Mouse (Mus musculus): ENCODE results near the gene Gabrd.

GRCm38 (mm10) chr4:155357601-155358000, 40.3 kb downstream of the Gabrd start:
- no peak for TF ChIP-seq RCOR1 (conservative IDR thresholded peaks at IDR 0.05; ENCODE audit: low read depth, low read length)
- peak; percentile 29 to 67; a peak in 3 of 4 replicates for TF ChIP-seq CTCF (conservative IDR thresholded peaks at IDR 0.05 in 1 of 2, IDR thresholded peaks at IDR 0.05 in 1 of 2; ENCODE audit: low read depth in 2 of 2, low read length in 2 of 2)
- TF ChIP-seq ETS1 (conservative IDR thresholded peaks at IDR 0.05; ENCODE audit: low read depth, low read length), result no peak
- no peak for TF ChIP-seq E2F4 (IDR thresholded peaks at IDR 0.05; ENCODE audit: insufficient replicate concordance, low read depth, low read length)
- no peak for TF ChIP-seq EP300 (IDR thresholded peaks at IDR 0.05; ENCODE audit: low read length)
- TF ChIP-seq ELF1 (IDR thresholded peaks at IDR 0.05; ENCODE audit: low read depth, low read length), result no peak
- no peak for TF ChIP-seq USF2 (conservative IDR thresholded peaks at IDR 0.05; ENCODE audit: low read depth, low read length)

All from CH12.LX (cell line).